Mouse (Mus musculus) macrophage (primary cell): ENCODE measurements around the gene Arpc1a. TPM values are rescaled to one million over a fixed set of nuclear protein-coding genes. Genes with fewer than 3 reads are reported as not detected.
"Not testable (repeated sequence)": the region's sequence is repeated elsewhere in the genome, so short reads cannot be mapped to it uniquely, and the experiment has no call there.

Experiments
- H3K27ac ChIP-seq: fragments of 350-480 bp; formaldehyde crosslinking; 2 replicates; pipeline ENCODE4 v1.9.0; 2021
- H3K36me3 ChIP-seq: fragments of 350-480 bp; formaldehyde crosslinking; 2 replicates; pipeline ENCODE4 v1.9.0; 2021; ENCODE audit errors: inconsistent target
- H3K4me3 ChIP-seq: fragments of 350-480 bp; formaldehyde crosslinking; 2 replicates; pipeline ENCODE4 v1.9.0; 2021; ENCODE audit errors: inconsistent target
- H3K79me2 ChIP-seq: fragments of 350-480 bp; formaldehyde crosslinking; 2 replicates; pipeline ENCODE4 v1.9.0; 2021; ENCODE audit errors: inconsistent target
- WGBS: methylation state at CpG from one replicate; pipeline ENCODE4 v1.1.7; 2026; ENCODE audit warnings: inconsistent platforms; ENCODE audit not compliant: missing documents; 5-methylcytosine and 5-hydroxymethylcytosine counted together
- polyA plus RNA-seq: library from polyadenylated mRNA; stranded (reverse); fragments of 250-400 nt; gene quantifications from 3 replicates; pipeline ENCODE4 v1.2.4, GENCODE M21; 2018; ENCODE audit warnings: inconsistent platforms

The Arpc1a gene
- polyA plus RNA-seq, 1 experiment from 2014 or later: 37.0 TPM

- Histone ChIP-seq H3K27ac (peak overlapping the region; percentile 99), H3K79me2 (peaks cover 63% of the 10 kb centered on the region), H3K36me3 (peaks cover 28% of the 10 kb centered on the region; the same call in 1 of the 2 replicates), H3K4me3 (peak overlapping the region; percentile 84)
- WGBS: 42% methylated on average over 5 of the region's 5 CpGs
Measured at GRCm38 (mm10) chr5:145115736-145116135, 32.1 kb downstream of the Arpc1a start.

- WGBS: 2% methylated on average over 4 of the region's 4 CpGs
- Histone ChIP-seq H3K4me3 (peak overlapping the region; percentile 84), H3K27ac (peak overlapping the region; percentile 99), H3K79me2 (peaks cover 69% of the 10 kb centered on the region), H3K36me3 (peaks cover 33% of the 10 kb centered on the region; the same call in 1 of the 2 replicates)
Measured at GRCm38 (mm10) chr5:145116316-145116715, 32.7 kb downstream of the Arpc1a start.

GRCm38 (mm10) chr5:145116916-145117315 is 33.3 kb downstream of the Arpc1a start:
- 43% methylated on average over 9 of the region's 10 CpGs for WGBS
- peak overlapping the region; percentile 84 for H3K4me3 ChIP-seq
- peaks cover 39% of the 10 kb centered on the region for H3K36me3 ChIP-seq
- H3K27ac ChIP-seq: peak overlapping the region; percentile 99
- H3K79me2 ChIP-seq: peaks cover 75% of the 10 kb centered on the region

DNA sequence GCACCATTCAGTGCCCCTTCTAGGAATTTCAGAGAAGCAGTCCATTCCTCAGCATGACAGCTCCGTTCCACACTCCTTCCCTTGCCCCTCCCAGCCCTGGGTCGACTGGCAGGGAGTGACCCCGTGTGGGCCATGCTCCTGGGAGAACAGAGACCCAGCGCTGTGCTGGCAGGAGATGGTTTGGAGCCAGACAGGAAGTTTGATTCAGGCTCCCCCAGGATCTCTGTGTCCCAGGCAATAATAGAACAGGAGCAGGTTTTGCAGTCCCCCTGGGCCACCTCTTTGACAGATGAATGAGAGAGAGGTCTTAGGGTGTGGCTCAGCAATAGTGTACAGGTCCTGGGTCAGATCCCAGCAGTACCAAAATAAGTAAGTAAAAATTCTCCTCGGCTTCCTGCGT is 34.4 kb downstream of the Arpc1a start:
- Histone ChIP-seq H3K36me3 (peaks cover 50% of the 10 kb centered on the region), H3K27ac (no peak overlapping the region), H3K4me3 (no peak overlapping the region), H3K79me2 (peaks cover 86% of the 10 kb centered on the region)
- 80% methylated on average over 6 of the region's 6 CpGs for WGBS

- H3K4me3 ChIP-seq: no peak overlapping the region
- no peak overlapping the region for H3K27ac ChIP-seq
- H3K79me2 ChIP-seq: peaks cover 90% of the 10 kb centered on the region
- WGBS: 97% methylated on average over 5 of the region's 5 CpGs
- peaks cover 55% of the 10 kb centered on the region for H3K36me3 ChIP-seq
Measured at GRCm38 (mm10) chr5:145118461-145118860, 34.8 kb downstream of the Arpc1a start.

GRCm38 (mm10) chr5:145119385-145119784 is 35.8 kb downstream of the Arpc1a start:
- Histone ChIP-seq H3K36me3 (peaks cover 64% of the 10 kb centered on the region), H3K79me2 (peaks cover 98% of the 10 kb centered on the region), H3K27ac (no peak overlapping the region), H3K4me3 (no peak overlapping the region)
- WGBS: 94% methylated on average over 2 of the region's 2 CpGs

- WGBS: 94% methylated on average over 7 of the region's 7 CpGs
- Histone ChIP-seq H3K27ac (no peak overlapping the region), H3K4me3 (no peak overlapping the region), H3K79me2 (peaks cover 97% of the 10 kb centered on the region), H3K36me3 (peaks cover 79% of the 10 kb centered on the region)
Measured at GRCm38 (mm10) chr5:145120921-145121320, 37.3 kb downstream of the Arpc1a start.

DNA sequence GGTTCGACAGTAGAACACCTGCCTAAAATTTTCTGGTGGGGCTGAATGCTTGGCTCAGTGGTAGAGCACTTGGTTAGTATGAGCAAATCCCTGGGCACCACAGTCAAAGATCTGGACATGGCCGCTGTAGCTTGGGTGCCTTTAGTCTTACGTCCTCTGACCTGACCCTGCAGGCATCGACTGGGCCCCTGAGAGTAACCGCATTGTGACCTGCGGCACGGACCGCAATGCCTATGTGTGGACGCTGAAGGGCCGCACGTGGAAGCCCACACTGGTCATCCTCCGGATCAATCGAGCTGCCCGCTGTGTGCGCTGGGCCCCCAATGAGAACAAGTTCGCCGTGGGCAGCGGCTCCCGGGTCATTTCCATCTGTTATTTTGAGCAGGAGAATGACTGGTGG is 39.8 kb downstream of the Arpc1a start:
- H3K79me2 ChIP-seq: peaks cover 79% of the 10 kb centered on the region
- peaks cover 89% of the 10 kb centered on the region for H3K36me3 ChIP-seq

DNA sequence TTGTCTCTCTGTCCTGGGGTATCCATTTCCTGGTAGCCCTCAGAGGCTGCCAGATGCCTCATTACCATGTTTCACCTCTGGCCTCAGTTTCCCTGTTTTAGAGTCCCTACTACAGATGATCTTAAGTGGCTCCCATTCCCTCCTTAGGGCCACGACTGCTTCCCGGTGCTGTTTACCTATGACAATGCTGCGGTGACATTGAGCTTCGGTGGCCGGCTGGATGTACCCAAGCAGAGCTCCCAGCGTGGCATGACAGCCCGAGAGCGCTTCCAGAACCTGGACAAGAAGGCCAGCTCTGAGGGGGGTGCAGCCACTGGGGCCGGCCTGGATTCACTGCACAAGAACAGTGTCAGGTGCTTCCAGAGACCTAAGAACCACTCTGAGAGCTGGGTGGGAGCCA is 43.0 kb downstream of the Arpc1a start:
- Histone ChIP-seq H3K36me3 (peaks cover 80% of the 10 kb centered on the region), H3K79me2 (peaks cover 47% of the 10 kb centered on the region), H3K27ac (no peak overlapping the region), H3K4me3 (no peak overlapping the region)
- 95% methylated on average over 7 of the region's 9 CpGs for WGBS

More for the DNA sequence above, 39.8 kb downstream of the Arpc1a start:
- Histone ChIP-seq H3K27ac (no peak overlapping the region), H3K4me3 (no peak overlapping the region)
- 94% methylated on average over 17 of the region's 19 CpGs for WGBS

DNA sequence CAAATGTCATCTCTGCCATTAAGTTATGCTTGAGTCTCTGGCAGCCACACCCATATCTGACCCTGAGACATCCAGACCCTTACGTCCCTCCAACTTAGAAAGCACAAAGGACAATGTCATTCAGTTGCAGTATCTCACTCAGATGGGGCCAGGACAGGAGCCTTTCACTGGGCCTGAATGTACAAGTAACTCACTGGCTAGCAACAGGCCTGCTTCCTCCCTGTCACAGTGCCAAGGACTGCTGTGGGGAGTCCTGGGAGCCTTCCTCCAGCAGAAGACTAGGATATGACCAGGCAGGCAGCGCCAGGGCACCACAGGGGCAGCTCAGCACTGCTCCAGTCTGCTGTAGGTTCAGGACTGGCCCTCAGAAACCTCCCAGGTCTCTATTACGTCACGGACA is 45.5 kb downstream of the Arpc1a start:
- H3K27ac ChIP-seq: no peak overlapping the region
- peaks cover 78% of the 10 kb centered on the region for H3K36me3 ChIP-seq
- H3K4me3 ChIP-seq: no peak overlapping the region
- 98% methylated on average over 4 of the region's 4 CpGs for WGBS
- H3K79me2 ChIP-seq: peaks cover 22% of the 10 kb centered on the region

- Histone ChIP-seq H3K36me3 (peaks cover 78% of the 10 kb centered on the region), H3K79me2 (peaks cover 15% of the 10 kb centered on the region)
- not testable (repeated sequence) for H3K4me3 ChIP-seq, H3K27ac ChIP-seq
- WGBS: no CpG with 5 or more reads among the region's 6 CpGs
Measured at GRCm38 (mm10) chr5:145129773-145130172, 46.1 kb downstream of the Arpc1a start.

GRCm38 (mm10) chr5:145130191-145130590 is 46.6 kb downstream of the Arpc1a start:
- Histone ChIP-seq H3K79me2 (peaks cover 11% of the 10 kb centered on the region; the same call in 1 of the 2 replicates), H3K27ac (no peak overlapping the region), H3K4me3 (no peak overlapping the region), H3K36me3 (peaks cover 78% of the 10 kb centered on the region)
- WGBS: 57% methylated on average over 11 of the region's 11 CpGs

DNA sequence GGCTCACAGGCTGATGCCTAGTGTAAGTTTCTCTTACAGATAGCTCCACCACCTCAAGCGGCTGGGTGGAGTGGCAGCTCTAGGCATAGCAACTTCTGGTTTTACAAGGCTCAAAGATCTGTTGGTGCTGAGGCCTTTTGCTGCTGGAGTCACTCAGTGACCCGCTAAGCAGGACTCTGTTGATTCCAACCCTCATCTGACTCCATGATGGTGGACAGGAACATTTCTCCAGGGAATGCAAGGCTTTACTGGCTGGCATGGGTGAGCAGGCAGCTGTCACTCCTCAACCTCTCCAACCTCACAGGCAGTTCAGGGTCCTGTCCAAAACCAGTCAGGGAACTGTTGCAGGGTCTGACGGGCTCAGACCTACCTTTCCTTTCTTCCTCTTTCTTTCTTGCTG is 47.4 kb downstream of the Arpc1a start:
- WGBS: 70% methylated on average over 3 of the region's 3 CpGs
- Histone ChIP-seq H3K79me2 (peaks cover 6% of the 10 kb centered on the region), H3K27ac (no peak overlapping the region), H3K36me3 (peaks cover 75% of the 10 kb centered on the region), H3K4me3 (no peak overlapping the region)

GRCm38 (mm10) chr5:145133275-145133674 is 49.6 kb downstream of the Arpc1a start:
- H3K27ac ChIP-seq, H3K4me3 ChIP-seq: not testable (repeated sequence)
- Histone ChIP-seq H3K36me3 (peaks cover 61% of the 10 kb centered on the region), H3K79me2 (peaks cover 25% of the 10 kb centered on the region)
- 93% methylated on average over 6 of the region's 6 CpGs for WGBS

DNA sequence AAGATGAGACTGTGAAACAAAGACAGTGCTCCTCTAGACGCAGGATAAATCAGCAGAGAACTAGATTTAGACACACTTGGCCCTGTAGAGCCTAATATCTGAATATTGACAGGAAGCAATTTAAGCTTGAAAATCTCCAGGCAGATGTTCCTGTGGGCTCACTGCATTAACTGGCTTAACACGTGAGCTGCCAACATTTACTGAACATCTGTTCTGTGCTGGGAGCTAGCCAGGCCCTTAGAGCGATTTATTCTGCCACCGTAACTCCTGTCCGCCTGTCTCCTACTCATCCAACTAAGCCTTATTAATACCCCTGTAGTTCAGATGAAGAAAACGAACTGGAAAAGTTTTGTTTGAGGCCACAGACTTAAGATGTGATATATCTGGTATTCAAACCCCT is 55.2 kb downstream of the Arpc1a start:
- Histone ChIP-seq H3K4me3 (peak overlapping the region; percentile 85), H3K36me3 (peaks cover 47% of the 10 kb centered on the region), H3K27ac (peak overlapping the region; percentile 41; the same call in 1 of the 2 replicates), H3K79me2 (peaks cover 75% of the 10 kb centered on the region)
- WGBS: 11% methylated on average over 6 of the region's 6 CpGs
